Mouse (Mus musculus): ENCODE measurements around the gene Asb2. TPM values are rescaled to one million over a fixed set of nuclear protein-coding genes. Genes with fewer than 3 reads are reported as not detected.

Asb2 gene
- total RNA-seq, 2 experiments from 2014 or later, result 3.3 to 3.7 TPM

GRCm38 (mm10) chr12:103328448-103329191, 27.2 kb downstream of the Asb2 start:
- no peak for DNase-seq (ENCODE audit: extremely low spot score in 1 of 2, low spot score in 2 of 2)
- intact Hi-C loops (cut with DNase I), result no loop called here

GRCm38 (mm10) chr12:103327107-103327506, 28.7 kb downstream of the Asb2 start:
- DNase-seq (ENCODE audit: extremely low spot score in 1 of 2, low spot score in 2 of 2), result no peak
- intact Hi-C loops (cut with DNase I), result no loop called here

- intact Hi-C loops (cut with DNase I), result no loop called here
- no peak for DNase-seq (ENCODE audit: extremely low spot score in 1 of 2, low spot score in 2 of 2)
Observed at GRCm38 (mm10) chr12:103326569-103326968, 29.2 kb downstream of the Asb2 start.

- DNase-seq (ENCODE audit: extremely low spot score in 1 of 2, low spot score in 2 of 2), result peak; percentile 79 to 92
- intact Hi-C loops (cut with DNase I), result no loop called here
Observed at GRCm38 (mm10) chr12:103325156-103325857, 30.5 kb downstream of the Asb2 start.

- intact Hi-C loops (cut with DNase I), result no loop called here
- DNase-seq (ENCODE audit: extremely low spot score in 1 of 2, low spot score in 2 of 2), result no peak
Observed at GRCm38 (mm10) chr12:103322801-103323200, 33.0 kb downstream of the Asb2 start.

GRCm38 (mm10) chr12:103315831-103316545, 39.8 kb downstream of the Asb2 start:
- no peak for DNase-seq (ENCODE audit: extremely low spot score in 1 of 2, low spot score in 2 of 2)
- intact Hi-C loops (cut with DNase I), result no loop called here

GRCm38 (mm10) chr12:103314640-103315361, 41.0 kb downstream of the Asb2 start:
- peak in 1 of 2 experiments; percentile 62 for DNase-seq (ENCODE audit: extremely low spot score in 1 of 2, low spot score in 2 of 2)
- intact Hi-C loops (cut with DNase I), result no loop called here

GRCm38 (mm10) chr12:103313871-103314639, 41.7 kb downstream of the Asb2 start:
- intact Hi-C loops (cut with DNase I), result no loop called here
- DNase-seq (ENCODE audit: extremely low spot score in 1 of 2, low spot score in 2 of 2), result peak in 1 of 2 experiments; percentile 73

GRCm38 (mm10) chr12:103313274-103313673, 42.5 kb downstream of the Asb2 start:
- intact Hi-C loops (cut with DNase I), result no loop called here
- no peak for DNase-seq (ENCODE audit: extremely low spot score in 1 of 2, low spot score in 2 of 2)

GRCm38 (mm10) chr12:103311921-103312320, 43.9 kb downstream of the Asb2 start:
- intact Hi-C loops (cut with DNase I), result no loop called here
- DNase-seq (ENCODE audit: extremely low spot score in 1 of 2, low spot score in 2 of 2), result no peak

GRCm38 (mm10) chr12:103310744-103311267, 45.0 kb downstream of the Asb2 start, which contains the start of gene Fam181a:
Fam181a (plus strand) TSS chr12:103310975.
- intact Hi-C loops (cut with DNase I), result no loop called here
- no peak for DNase-seq (ENCODE audit: extremely low spot score in 1 of 2, low spot score in 2 of 2)

- intact Hi-C loops (cut with DNase I), result loop anchor here (2.0 kb wide), 1 partner anchor 164 kb away; no protein-coding TSS in a partner anchor
- peak in 1 of 2 experiments; percentile 57 for DNase-seq (ENCODE audit: extremely low spot score in 1 of 2, low spot score in 2 of 2)
Observed at GRCm38 (mm10) chr12:103306720-103307119, 49.1 kb downstream of the Asb2 start.

- DNase-seq (ENCODE audit: extremely low spot score in 1 of 2, low spot score in 2 of 2), result no peak
- intact Hi-C loops (cut with DNase I), result loop anchor here (2.0 kb wide), 1 partner anchor 163 kb away; no protein-coding TSS in a partner anchor
Observed at GRCm38 (mm10) chr12:103306224-103306623, 49.6 kb downstream of the Asb2 start.

- intact Hi-C loops (cut with DNase I), result no loop called here
- no peak for DNase-seq (ENCODE audit: extremely low spot score in 1 of 2, low spot score in 2 of 2)
Observed at GRCm38 (mm10) chr12:103302960-103303359, 52.8 kb downstream of the Asb2 start.

GRCm38 (mm10) chr12:103301645-103302044, 54.2 kb downstream of the Asb2 start:
- DNase-seq (ENCODE audit: extremely low spot score in 1 of 2, low spot score in 2 of 2), result peak in 1 of 2 experiments; percentile 38
- intact Hi-C loops (cut with DNase I), result no loop called here

- DNase-seq (ENCODE audit: extremely low spot score in 1 of 2, low spot score in 2 of 2), result no peak
- intact Hi-C loops (cut with DNase I), result no loop called here
Observed at GRCm38 (mm10) chr12:103300493-103300892, 55.3 kb downstream of the Asb2 start.

- DNase-seq (ENCODE audit: extremely low spot score in 1 of 2, low spot score in 2 of 2), result no peak
- intact Hi-C loops (cut with DNase I), result no loop called here
Observed at GRCm38 (mm10) chr12:103296292-103296691, 59.5 kb downstream of the Asb2 start.

GRCm38 (mm10) chr12:103292366-103292765, 63.4 kb downstream of the Asb2 start:
- intact Hi-C loops (cut with DNase I), result no loop called here
- no peak for DNase-seq (ENCODE audit: extremely low spot score in 1 of 2, low spot score in 2 of 2)

Measured in left cerebral cortex, postnatal 10 days (tissue).